ENCODE assay signal across 8 mouse cellular contexts in the genomic region with DNA sequence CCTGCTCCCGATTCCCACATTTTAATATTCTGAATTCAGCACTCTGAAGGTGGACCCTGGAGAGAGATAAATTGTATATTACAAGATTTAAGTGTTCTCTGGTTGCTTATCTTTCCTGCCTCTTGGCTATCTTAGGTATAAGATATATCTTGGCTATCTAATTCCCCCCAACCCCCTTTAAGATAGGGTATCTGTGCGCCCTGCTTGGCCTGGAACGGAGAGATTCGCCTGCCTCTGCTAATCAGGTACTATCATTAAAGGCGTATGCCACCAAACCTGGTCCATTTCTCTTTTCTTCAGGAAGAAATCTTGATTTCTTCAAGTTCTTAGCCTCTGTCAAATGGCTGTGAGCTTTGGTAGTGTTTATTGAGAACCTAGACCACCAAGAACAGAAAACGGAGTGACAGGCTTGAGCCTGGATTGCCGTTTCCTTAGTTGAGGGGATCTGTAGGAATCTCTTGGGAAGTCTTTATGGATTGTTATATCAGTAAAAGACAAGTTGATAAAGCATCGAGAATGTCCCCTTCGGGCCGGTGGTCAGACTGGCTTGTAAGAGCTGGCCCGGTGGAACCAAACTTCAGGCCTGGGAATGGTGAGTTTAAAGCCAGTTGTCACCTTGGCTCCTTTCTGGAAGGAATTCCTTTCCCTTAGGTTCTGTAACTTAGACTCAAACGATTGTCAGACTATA. TPM values are rescaled to one million over a fixed set of nuclear protein-coding genes. Genes with fewer than 3 reads are reported as not detected.
A peak's percentile ranks its signal among the peaks of the same experiment; 100 is the strongest.
DNase-seq lines count a peak whose midpoint lies in the region; ATAC-seq and TF ChIP-seq lines count a peak whose summit lies in the region.

No protein-coding gene starts in this region.

- peak overlapping the region; percentile 57 for H3K4me2 ChIP-seq in embryonic facial prominence, embryonic 12.5 days (replicated peaks)
- peak overlapping the region; percentile 75 for H3K4me2 ChIP-seq in intestine, embryonic 15.5 days (replicated peaks)
- H3K4me2 ChIP-seq in myocyte (ENCODE audit: low read depth): peak overlapping the region; percentile 79

- no peak for TF ChIP-seq CTCF in layer of hippocampus, adult 2 months (conservative IDR thresholded peaks at IDR 0.05)

- intact Hi-C loops in left cerebral cortex, postnatal 36 days (cut with DNase I): loop anchor here (1.0 kb wide), 1 partner anchor 91 kb away; no protein-coding TSS in a partner anchor

- TF ChIP-seq POLR2A in myocyte (IDR thresholded peaks at IDR 0.05; ENCODE audit: insufficient read length, low read depth): no peak

- ATAC-seq in embryonic facial prominence, embryonic 12.5 days (ENCODE audit: insufficient number of reproducible peaks, insufficient read depth, low FRiP score, low TSS enrichment): no peak
- no peak for ATAC-seq in intestine, embryonic 15.5 days
- no peak for ATAC-seq in granulocyte monocyte progenitor cell, adult 5-6 weeks (replicated peaks; ENCODE audit: poor library complexity, severe bottlenecking)

- no peaks in the 10 kb centered on the region for H3K36me3 ChIP-seq in embryonic facial prominence, embryonic 12.5 days
- H3K36me3 ChIP-seq in intestine, embryonic 15.5 days: no peaks in the 10 kb centered on the region
- no peaks in the 10 kb centered on the region for H3K36me3 ChIP-seq in myocyte (ENCODE audit: control insufficient read depth, insufficient read depth)

- peak overlapping the region; percentile 86 for H3K9ac ChIP-seq in embryonic facial prominence, embryonic 12.5 days
- H3K9ac ChIP-seq in intestine, embryonic 15.5 days: peak overlapping the region; percentile 87

- no peaks in the 10 kb centered on the region for H3K27me3 ChIP-seq in embryonic facial prominence, embryonic 12.5 days
- no peaks in the 10 kb centered on the region for H3K27me3 ChIP-seq in intestine, embryonic 15.5 days (replicated peaks)
- H3K27me3 ChIP-seq in myocyte (ENCODE audit: control insufficient read depth, insufficient read depth, insufficient read length): no peaks in the 10 kb centered on the region

- no peaks in the 10 kb centered on the region for H3K79me2 ChIP-seq in myocyte (ENCODE audit: control insufficient read depth, insufficient read depth)

- peak overlapping the region; percentile 92 for H3K27ac ChIP-seq in layer of hippocampus, adult 2 months
- H3K27ac ChIP-seq in embryonic facial prominence, embryonic 12.5 days: peak overlapping the region; percentile 95; the same call in 1 of the 2 replicates
- peak overlapping the region; percentile 95; the same call in 1 of the 2 replicates for H3K27ac ChIP-seq in intestine, embryonic 15.5 days

- DNase-seq in layer of hippocampus, adult 2 months (ENCODE audit: low spot score in 2 of 2): no peak
- DNase-seq in layer of hippocampus, adult 18-20 months (ENCODE audit: low spot score in 2 of 2): no peak
- no peak for DNase-seq in thymus, postnatal 25 days
- DNase-seq in left cerebral cortex, postnatal 36 days (ENCODE audit: low spot score in 2 of 2): no peak

- WGBS in embryonic facial prominence, embryonic 12.5 days: 53% methylated on average over 12 of the region's 12 CpGs
- WGBS in intestine, embryonic 15.5 days: 47% methylated on average over 12 of the region's 12 CpGs

- peak overlapping the region; percentile 98 for H3K4me3 ChIP-seq in layer of hippocampus, adult 2 months
- peak overlapping the region; percentile 82 for H3K4me3 ChIP-seq in embryonic facial prominence, embryonic 12.5 days
- H3K4me3 ChIP-seq in intestine, embryonic 15.5 days (replicated peaks): peak overlapping the region; percentile 87
- peak overlapping the region; percentile 45 for H3K4me3 ChIP-seq in myocyte

- no peaks in the 10 kb centered on the region for H3K9me3 ChIP-seq in embryonic facial prominence, embryonic 12.5 days
- H3K9me3 ChIP-seq in intestine, embryonic 15.5 days: no peaks in the 10 kb centered on the region

- peaks cover 17% of the 10 kb centered on the region for H3K4me1 ChIP-seq in embryonic facial prominence, embryonic 12.5 days
- H3K4me1 ChIP-seq in intestine, embryonic 15.5 days (replicated peaks): 0 out of 2 replicates have a peak, but pooled peaks cover 13% of the 10 kb centered on the region

- H3ac ChIP-seq in myocyte (ENCODE audit: control insufficient read depth, insufficient read length): peak overlapping the region; percentile 49

TF ChIP-seq in myocyte, 11 proteins besides CTCF, POLR2A, EP300 and RAD21:
- TF ChIP-seq USF1 (IDR thresholded peaks at IDR 0.05; ENCODE audit: low read depth) (no peak), SRF (IDR thresholded peaks at IDR 0.05; ENCODE audit: control insufficient read depth, insufficient read length, low read depth) (no peak), MYOG (IDR thresholded peaks at IDR 0.05; ENCODE audit: control insufficient read depth in 1 of 3, insufficient read depth in 1 of 3, insufficient read length in 2 of 3, low read depth in 2 of 3) (no peak), E2F4 (IDR thresholded peaks at IDR 0.05; ENCODE audit: insufficient read depth) (no peak), CEBPB (IDR thresholded peaks at IDR 0.05; ENCODE audit: insufficient read depth, poor library complexity, severe bottlenecking) (no peak), TCF12 (IDR thresholded peaks at IDR 0.05; ENCODE audit: insufficient read depth, poor library complexity, severe bottlenecking) (no peak), MYOD1 (IDR thresholded peaks at IDR 0.05; ENCODE audit: control insufficient read depth in 1 of 3, insufficient read length in 2 of 3, low read depth in 2 of 3) (no peak), REST (IDR thresholded peaks at IDR 0.05; ENCODE audit: insufficient read depth, insufficient read length) (no peak), POLR2AphosphoS2 (IDR thresholded peaks at IDR 0.05; ENCODE audit: insufficient read length, low read depth) (no peak), TCF3 (IDR thresholded peaks at IDR 0.05; ENCODE audit: insufficient read length, low read depth) (no peak)

RNA-seq across cellular contexts. Expression of gene Cdk19, which starts 11.0 kb away (rescaled TPM):
- 10 to 100 TPM; 34.4 to 34.6 TPM for total RNA-seq in layer of hippocampus, adult 2 months (2021)
- total RNA-seq in layer of hippocampus, adult 18-20 months (2021): 10 to 100 TPM; 35.6 to 36.3 TPM
- polyA plus RNA-seq in embryonic facial prominence, embryonic 12.5 days (2016; fragmentation: Nextera tagmentation; extraction: Ambion mirVana): 15.0 and 15.8 TPM in 2 replicates
- polyA plus RNA-seq in intestine, embryonic 15.5 days (2015; fragmentation: Nextera tagmentation; extraction: Ambion mirVana): 5.9 and 6.3 TPM in 2 replicates
- polyA plus RNA-seq in myocyte (2012; fragmentation: generic; extraction: Trizol): 5.3 TPM
- 32.8 and 36.0 TPM in 2 replicates for total RNA-seq in granulocyte monocyte progenitor cell, adult 5-6 weeks (2014; fragmentation: Nextera tagmentation)
- 47.3 and 51.7 TPM in 2 replicates for total RNA-seq in granulocyte monocyte progenitor cell, adult 5-6 weeks (2017)
- total RNA-seq in left cerebral cortex, postnatal 36 days (2021): 10 to 100 TPM; 50.2 to 54.1 TPM

RNA-seq across cellular contexts. Expression of gene Amd1, which starts 48.4 kb away (rescaled TPM):
- total RNA-seq in layer of hippocampus, adult 2 months (2021): 10 to 100 TPM; 81.6 to 83.1 TPM
- total RNA-seq in layer of hippocampus, adult 18-20 months (2021): 10 to 100 TPM; 91.5 to 95.0 TPM
- 59.2 and 65.4 TPM in 2 replicates for polyA plus RNA-seq in embryonic facial prominence, embryonic 12.5 days (2016; fragmentation: Nextera tagmentation; extraction: Ambion mirVana)
- 55.7 and 60.4 TPM in 2 replicates for polyA plus RNA-seq in intestine, embryonic 15.5 days (2015; fragmentation: Nextera tagmentation; extraction: Ambion mirVana)
- 34.0 TPM for polyA plus RNA-seq in myocyte (2012; fragmentation: generic; extraction: Trizol)
- total RNA-seq in granulocyte monocyte progenitor cell, adult 5-6 weeks (2014; fragmentation: Nextera tagmentation): 143 and 148 TPM in 2 replicates
- 169 and 203 TPM in 2 replicates for total RNA-seq in granulocyte monocyte progenitor cell, adult 5-6 weeks (2017)
- total RNA-seq in left cerebral cortex, postnatal 36 days (2021): 10 to 100 TPM; 76.0 to 83.6 TPM

Comparison
In these comparisons a context has a peak if more than half of its experiments do, and no peak if none do; other contexts are left out.
1. H3K4me3 ChIP-seq: peak in every context shown above with its lines; median percentile 98 in layer of hippocampus, adult 2 months; 87 in intestine, embryonic 15.5 days; 82 in embryonic facial prominence, embryonic 12.5 days; 45 in myocyte.